Mouse (Mus musculus): Measurements from ENCODE around the gene Manba. TPM values are rescaled to one million over a fixed set of nuclear protein-coding genes. Genes with fewer than 3 reads are reported as not detected.

Manba gene
- total RNA-seq, 2 experiments from 2014 or later = 4.9 to 5.6 TPM

DNA sequence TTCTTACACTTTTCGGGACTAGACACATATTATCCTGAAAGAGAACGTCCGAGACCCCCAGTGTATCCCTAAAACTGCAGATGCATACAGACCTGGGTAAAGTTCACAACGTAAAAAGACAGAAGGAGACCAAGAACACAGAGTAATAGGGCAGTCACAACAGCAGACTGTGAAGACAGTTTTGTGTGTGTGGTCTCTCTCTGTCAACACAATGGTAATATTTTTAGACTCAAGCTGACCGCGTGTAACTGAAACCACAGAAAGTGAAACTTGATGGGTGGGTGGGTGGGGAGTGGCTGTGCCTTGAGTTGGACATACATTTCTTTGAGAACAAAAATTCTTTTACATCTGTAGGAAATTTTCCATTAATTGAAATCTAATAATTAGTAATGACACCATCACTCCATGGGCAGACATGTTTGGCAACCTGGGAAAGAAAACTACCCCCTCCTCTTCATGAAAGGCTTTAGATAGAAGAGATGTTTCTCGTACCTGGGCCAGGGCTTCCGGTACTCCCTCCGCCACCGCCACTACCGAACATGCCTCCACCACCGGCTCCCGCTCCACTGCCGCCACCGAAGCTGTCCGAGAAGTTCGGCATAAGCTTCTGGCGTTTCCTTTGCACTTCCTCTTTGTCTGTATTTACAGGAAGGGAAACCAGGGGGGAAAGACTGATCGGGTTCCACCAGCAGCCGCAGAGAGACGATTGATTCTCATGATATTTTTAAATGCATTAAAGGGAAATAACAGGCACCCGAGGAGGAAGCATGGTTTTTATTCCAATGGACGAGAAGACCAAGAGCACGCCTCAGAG, 122.5 kb downstream of the Manba start:
- intact Hi-C loops (cut with DNase I) = no loop called here
- DNase-seq = no peak

DNA sequence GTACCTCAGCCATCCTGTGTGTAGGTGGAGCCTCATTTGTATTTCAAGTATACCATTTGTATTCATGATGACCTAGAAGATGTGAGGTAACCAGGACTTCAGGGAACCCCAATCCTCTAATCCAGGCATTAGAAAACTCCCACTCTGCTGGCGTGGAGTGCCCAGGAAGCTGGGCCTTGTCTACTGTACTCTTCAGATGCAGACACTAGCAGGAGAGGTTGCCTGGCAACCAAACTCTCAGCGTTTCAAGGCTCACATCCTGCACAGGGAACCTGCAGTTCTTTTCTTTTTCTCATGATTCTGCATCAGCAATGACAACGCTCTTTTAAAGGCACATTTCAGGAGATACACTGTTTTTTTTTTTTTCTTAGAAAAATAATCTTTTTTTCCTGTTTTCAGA, 124.8 kb downstream of the Manba start:
- DNase-seq = no peak
- intact Hi-C loops (cut with DNase I) = no loop called here

DNA sequence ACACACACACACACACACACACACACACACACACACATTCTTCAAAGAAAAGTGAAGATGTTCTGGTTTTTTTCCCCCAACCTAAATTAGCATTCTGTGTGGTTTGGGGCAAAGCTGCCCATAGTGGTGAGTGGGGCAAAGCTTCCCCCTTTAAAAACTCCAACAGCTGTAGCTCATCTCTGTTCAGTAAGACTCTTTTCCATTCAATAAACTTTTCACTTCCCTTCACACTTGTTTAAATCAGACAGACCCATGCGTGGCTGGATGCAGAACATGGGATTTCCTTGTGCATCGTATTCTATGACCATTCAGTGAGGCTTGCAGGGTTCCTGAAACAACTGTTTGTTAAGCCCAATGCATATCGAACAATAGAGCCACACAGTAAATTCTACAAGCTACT, 129.0 kb downstream of the Manba start:
- DNase-seq = no peak
- intact Hi-C loops (cut with DNase I) = no loop called here

DNA sequence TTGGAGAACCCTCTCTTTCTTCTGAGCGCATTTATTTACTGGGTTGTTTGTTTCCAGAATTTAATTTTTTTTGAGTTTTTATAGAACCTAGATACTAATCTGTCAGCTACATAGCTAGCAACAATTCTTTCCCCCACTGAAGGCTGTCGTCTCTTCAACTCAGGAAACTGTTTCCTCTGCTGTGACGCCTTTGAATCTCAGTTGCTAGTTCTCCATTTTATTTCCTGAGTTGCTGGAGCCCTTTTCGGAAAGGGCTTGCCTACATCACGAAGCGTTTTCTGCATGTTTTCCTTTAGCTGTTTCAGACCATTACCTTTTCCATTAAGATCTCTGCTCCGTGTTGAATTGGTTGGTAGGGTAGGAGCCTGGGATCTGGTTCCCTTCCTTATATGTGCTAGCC, 131.3 kb downstream of the Manba start:
- no peak for DNase-seq
- intact Hi-C loops (cut with DNase I) = no loop called here

Other genes with a start within 250 kb of the Manba start
- gene Bdh2, start 204.4 kb upstream of the Manba start, total RNA-seq (2021) = 1 to 10 TPM; 1.6 to 2.2 TPM
- gene Slc9b2, start 177.9 kb upstream of the Manba start, total RNA-seq (2021) = 1 to 10 TPM; 6.9 to 7.0 TPM
- gene Slc9b1, start 137.6 kb upstream of the Manba start, total RNA-seq (2021) = 1 to 10 TPM in 1 of 2 experiments, under 1 TPM in 1; 0.40 to 1.5 TPM
- 10 to 100 TPM; 31.8 to 33.4 TPM for gene Cisd2, start 61.7 kb upstream of the Manba start, total RNA-seq (2021)
- 100 to 1,000 TPM; 250 to 270 TPM for gene Ube2d3, start 47.5 kb upstream of the Manba start, total RNA-seq (2021)
- gene Nfkb1, start 205.9 kb downstream of the Manba start, total RNA-seq (2021) = 10 to 100 TPM; 19.3 to 20.5 TPM

Measured in left cerebral cortex, postnatal 4 days (tissue).